Comparison of ENCODE assay signal across 16 mouse cellular contexts in the genomic region with DNA sequence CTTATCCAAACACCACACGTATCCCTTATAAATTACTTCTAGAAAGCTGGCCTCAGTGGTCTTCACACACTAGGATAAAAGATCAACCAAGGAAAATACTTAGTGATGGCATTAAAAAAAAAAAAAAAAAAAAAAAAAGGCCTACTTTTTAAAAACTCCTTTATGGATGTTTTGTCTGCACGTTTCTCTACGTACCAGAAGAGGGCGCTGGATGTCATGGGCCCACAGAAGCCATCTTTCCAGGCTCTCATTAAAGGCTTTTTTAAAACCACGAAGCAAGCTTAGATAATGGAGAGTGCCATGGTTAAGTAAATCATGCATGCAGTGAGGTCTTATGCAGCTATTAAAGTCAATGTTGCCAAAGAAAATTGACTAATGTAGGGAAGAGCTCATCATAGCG. TPM values are rescaled to one million over a fixed set of nuclear protein-coding genes. Genes with fewer than 3 reads are reported as not detected.
DNase-seq lines count a peak whose midpoint lies in the region; ATAC-seq and TF ChIP-seq lines count a peak whose summit lies in the region.
"Had no signal": no experiment of that assay in that cellular context is flagged by ENCODE, and none has a peak within 500 bp of the region (broad histone marks: within the 10 kb centered on the region; RNA-seq: fewer than 3 reads in every experiment).

No protein-coding gene starts in this region.

- no peaks in the 10 kb centered on the region for H3K9me3 ChIP-seq in hindbrain, postnatal 0 days (ENCODE audit: low read length)
- H3K9me3 ChIP-seq in hindbrain, embryonic 13.5 days: no peaks in the 10 kb centered on the region
- H3K9me3 ChIP-seq in midbrain, postnatal 0 days (ENCODE audit: low read length): no peaks in the 10 kb centered on the region
- no peaks in the 10 kb centered on the region for H3K9me3 ChIP-seq in midbrain, embryonic 10.5 days (replicated peaks)
- H3K9me3 ChIP-seq: heart, embryonic 15.5 days; midbrain, embryonic 13.5 days; neural tube, embryonic 13.5 days had no signal

- H3K27ac ChIP-seq in hindbrain, postnatal 0 days: no peak overlapping the region
- no peak overlapping the region for H3K27ac ChIP-seq in hindbrain, embryonic 13.5 days
- no peak overlapping the region for H3K27ac ChIP-seq in midbrain, postnatal 0 days (ENCODE audit: low read depth, low read length)
- no peak overlapping the region for H3K27ac ChIP-seq in midbrain, embryonic 10.5 days (replicated peaks)
- H3K27ac ChIP-seq in bone marrow, adult 2 months (ENCODE audit: control insufficient read depth, insufficient read depth, low read depth, low read length, poor library complexity): no peak overlapping the region
- H3K27ac ChIP-seq: heart, embryonic 15.5 days; midbrain, embryonic 13.5 days; neural tube, embryonic 13.5 days had no signal

- TF ChIP-seq POLR2A in bone marrow, adult 2 months (IDR thresholded peaks at IDR 0.05; ENCODE audit: borderline replicate concordance, control insufficient read depth, low read depth, low read length): no peak

- no peak overlapping the region for H3K4me2 ChIP-seq in hindbrain, postnatal 0 days (ENCODE audit: low read depth, low read length)
- H3K4me2 ChIP-seq in hindbrain, embryonic 13.5 days: no peak overlapping the region
- no peak overlapping the region for H3K4me2 ChIP-seq in midbrain, postnatal 0 days (ENCODE audit: low read depth, low read length, poor library complexity, severe bottlenecking)
- H3K4me2 ChIP-seq: heart, embryonic 15.5 days; midbrain, embryonic 13.5 days; neural tube, embryonic 13.5 days had no signal

- no peak overlapping the region for H3K4me3 ChIP-seq in hindbrain, postnatal 0 days (ENCODE audit: low read length)
- no peak overlapping the region for H3K4me3 ChIP-seq in hindbrain, embryonic 13.5 days
- no peak overlapping the region for H3K4me3 ChIP-seq in midbrain, postnatal 0 days (ENCODE audit: low read depth, low read length)
- H3K4me3 ChIP-seq in midbrain, embryonic 10.5 days: no peak overlapping the region
- no peak overlapping the region for H3K4me3 ChIP-seq in bone marrow, adult 2 months (replicated peaks; ENCODE audit: control insufficient read depth, low read depth, low read length)
- H3K4me3 ChIP-seq: heart, embryonic 15.5 days; midbrain, embryonic 13.5 days; neural tube, embryonic 13.5 days had no signal

- DNase-seq in hindbrain, postnatal 0 days (ENCODE audit: low spot score): peak; percentile 50
- DNase-seq in midbrain, postnatal 0 days (ENCODE audit: low spot score): peak; percentile 27
- no peak for DNase-seq in midbrain, embryonic 10.5 days (ENCODE audit: low spot score)
- DNase-seq in yolk sac, embryonic 10.5 days (ENCODE audit: low spot score): no peak
- no peak for DNase-seq in layer of hippocampus, postnatal 10 days (ENCODE audit: low spot score in 2 of 2)
- DNase-seq: adrenal gland, adult 2 months; gastrocnemius, postnatal 36 days; lung, adult 2 months; right cerebral cortex, adult 18-20 months; thymus, postnatal 14 days had no signal

- no peaks in the 10 kb centered on the region for H3K27me3 ChIP-seq in hindbrain, postnatal 0 days (ENCODE audit: insufficient read depth, low read length)
- H3K27me3 ChIP-seq in hindbrain, embryonic 13.5 days: no peaks in the 10 kb centered on the region
- H3K27me3 ChIP-seq in midbrain, postnatal 0 days (ENCODE audit: insufficient read depth, low read length): no peaks in the 10 kb centered on the region
- no peaks in the 10 kb centered on the region for H3K27me3 ChIP-seq in midbrain, embryonic 10.5 days (ENCODE audit: low read depth, poor library complexity, severe bottlenecking)
- H3K27me3 ChIP-seq: heart, embryonic 15.5 days; midbrain, embryonic 13.5 days; neural tube, embryonic 13.5 days had no signal

- no peak for ATAC-seq in hindbrain, postnatal 0 days
- ATAC-seq in hindbrain, embryonic 13.5 days (ENCODE audit: low FRiP score): no peak
- no peak for ATAC-seq in midbrain, postnatal 0 days (ENCODE audit: low FRiP score)
- no peak for ATAC-seq in inflammation-experienced regulatory T-cells, adult 6 months
- ATAC-seq: midbrain, embryonic 13.5 days had no signal

- H3K36me3 ChIP-seq in hindbrain, postnatal 0 days (ENCODE audit: insufficient read depth, low read length): no peaks in the 10 kb centered on the region
- H3K36me3 ChIP-seq in hindbrain, embryonic 13.5 days: no peaks in the 10 kb centered on the region
- no peaks in the 10 kb centered on the region for H3K36me3 ChIP-seq in midbrain, postnatal 0 days (ENCODE audit: insufficient read depth, low read length)
- H3K36me3 ChIP-seq in midbrain, embryonic 10.5 days: no peaks in the 10 kb centered on the region
- H3K36me3 ChIP-seq: heart, embryonic 15.5 days; midbrain, embryonic 13.5 days; neural tube, embryonic 13.5 days had no signal

- H3K4me1 ChIP-seq in hindbrain, postnatal 0 days (ENCODE audit: insufficient read depth, low read length): no peaks in the 10 kb centered on the region
- H3K4me1 ChIP-seq in hindbrain, embryonic 13.5 days (replicated peaks): peaks cover 19% of the 10 kb centered on the region
- 0 out of 2 replicates have a peak, but pooled peaks cover 3% of the 10 kb centered on the region for H3K4me1 ChIP-seq in midbrain, postnatal 0 days (ENCODE audit: insufficient read depth, low read length)
- peaks cover 23% of the 10 kb centered on the region for H3K4me1 ChIP-seq in midbrain, embryonic 10.5 days
- H3K4me1 ChIP-seq in bone marrow, adult 2 months (ENCODE audit: control insufficient read depth, insufficient read depth, low read length): no peaks in the 10 kb centered on the region; the same call in 1 of the 2 replicates

- no peak overlapping the region for H3K9ac ChIP-seq in hindbrain, postnatal 0 days (replicated peaks; ENCODE audit: low read length)
- no peak overlapping the region for H3K9ac ChIP-seq in hindbrain, embryonic 13.5 days
- H3K9ac ChIP-seq in midbrain, postnatal 0 days (replicated peaks; ENCODE audit: low read length, poor library complexity, severe bottlenecking): no peak overlapping the region
- H3K9ac ChIP-seq: heart, embryonic 15.5 days; midbrain, embryonic 13.5 days; neural tube, embryonic 13.5 days had no signal

- TF ChIP-seq CTCF in hindbrain, postnatal 0 days (IDR thresholded peaks at IDR 0.05; ENCODE audit: low read depth): peak; percentile 61
- peak; percentile 65 for TF ChIP-seq CTCF in midbrain, postnatal 0 days (IDR thresholded peaks at IDR 0.05)
- TF ChIP-seq CTCF in bone marrow, adult 2 months (IDR thresholded peaks at IDR 0.05; ENCODE audit: control insufficient read depth, insufficient read depth, low read length): 0 out of 2 replicates have a peak, but pooled peaks have one; percentile 20

- 26% methylated on average over 6 of the region's 6 CpGs for WGBS in hindbrain, postnatal 0 days
- WGBS in hindbrain, embryonic 13.5 days: 29% methylated on average over 6 of the region's 6 CpGs
- 24% methylated on average over 6 of the region's 6 CpGs for WGBS in midbrain, postnatal 0 days
- WGBS in midbrain, embryonic 10.5 days: 29% methylated on average over 6 of the region's 6 CpGs
- 47% methylated on average over 6 of the region's 6 CpGs for WGBS in bone marrow, adult 2 months

RNA-seq across cellular contexts. Expression of a gene that starts 6.3 kb away (rescaled TPM):
- 62.4 and 63.7 TPM in 2 replicates for total RNA-seq in hindbrain, postnatal 0 days (2014; rRNA removed)
- polyA plus RNA-seq in hindbrain, postnatal 0 days (2015; fragmentation: Nextera tagmentation; extraction: Ambion mirVana): 76.1 and 76.2 TPM in 2 replicates
- polyA plus RNA-seq in hindbrain, embryonic 13.5 days (2015; fragmentation: Nextera tagmentation; extraction: Ambion mirVana): 91.1 and 92.8 TPM in 2 replicates
- 79.6 and 92.9 TPM in 2 replicates for total RNA-seq in midbrain, postnatal 0 days (2014; rRNA removed)
- polyA plus RNA-seq in midbrain, postnatal 0 days (2015; fragmentation: Nextera tagmentation; extraction: Ambion mirVana): 83.4 and 85.2 TPM in 2 replicates
- polyA plus RNA-seq in midbrain, embryonic 10.5 days (2016; fragmentation: Nextera tagmentation; extraction: Ambion mirVana): 148 and 155 TPM in 2 replicates
- 15.6 and 49.1 TPM in 2 replicates for polyA plus RNA-seq in bone marrow, adult 2 months (2011; ENCODE audit: insufficient read depth, insufficient read length, low replicate concordance, missing spikeins)
- 10 to 100 TPM; 82.2 to 91.8 TPM for total RNA-seq in layer of hippocampus, postnatal 10 days (2021)
- 10 to 100 TPM; 27.9 to 47.0 (median 36.6) TPM for polyA plus RNA-seq in inflammation-experienced regulatory T-cells, adult 6 months (2017; shearing (Covaris generic))

RNA-seq across cellular contexts. Expression of a gene that starts 30.8 kb away (rescaled TPM):
- 19.1 and 28.9 TPM in 2 replicates for total RNA-seq in hindbrain, postnatal 0 days (2014; rRNA removed)
- polyA plus RNA-seq in hindbrain, postnatal 0 days (2015; fragmentation: Nextera tagmentation; extraction: Ambion mirVana): 21.2 and 23.8 TPM in 2 replicates
- 19.8 and 21.3 TPM in 2 replicates for polyA plus RNA-seq in hindbrain, embryonic 13.5 days (2015; fragmentation: Nextera tagmentation; extraction: Ambion mirVana)
- total RNA-seq in midbrain, postnatal 0 days (2014; rRNA removed): 13.3 and 13.7 TPM in 2 replicates
- polyA plus RNA-seq in midbrain, postnatal 0 days (2015; fragmentation: Nextera tagmentation; extraction: Ambion mirVana): 13.2 and 14.3 TPM in 2 replicates
- polyA plus RNA-seq in midbrain, embryonic 10.5 days (2016; fragmentation: Nextera tagmentation; extraction: Ambion mirVana): 48.0 and 53.8 TPM in 2 replicates
- polyA plus RNA-seq in bone marrow, adult 2 months (2011; ENCODE audit: insufficient read depth, insufficient read length, low replicate concordance, missing spikeins): 32.6 and 33.5 TPM in 2 replicates
- total RNA-seq in layer of hippocampus, postnatal 10 days (2021): 1 to 10 TPM; 4.7 to 6.7 TPM
- polyA plus RNA-seq in inflammation-experienced regulatory T-cells, adult 6 months (2017; shearing (Covaris generic)): 10 to 100 TPM; 24.6 to 39.7 (median 31.6) TPM

RNA-seq across cellular contexts. Expression of a gene that starts 47.7 kb away (rescaled TPM):
- total RNA-seq in hindbrain, postnatal 0 days (2014; rRNA removed): 28.1 and 32.8 TPM in 2 replicates
- polyA plus RNA-seq in hindbrain, postnatal 0 days (2015; fragmentation: Nextera tagmentation; extraction: Ambion mirVana): 25.2 and 25.3 TPM in 2 replicates
- polyA plus RNA-seq in hindbrain, embryonic 13.5 days (2015; fragmentation: Nextera tagmentation; extraction: Ambion mirVana): 48.0 and 48.8 TPM in 2 replicates
- total RNA-seq in midbrain, postnatal 0 days (2014; rRNA removed): 35.6 and 47.4 TPM in 2 replicates
- polyA plus RNA-seq in midbrain, postnatal 0 days (2015; fragmentation: Nextera tagmentation; extraction: Ambion mirVana): 33.0 and 34.0 TPM in 2 replicates
- 18.6 and 29.8 TPM in 2 replicates for polyA plus RNA-seq in midbrain, embryonic 10.5 days (2016; fragmentation: Nextera tagmentation; extraction: Ambion mirVana)
- 0.80 TPM in 1 of 2 replicates, not detected in the other for polyA plus RNA-seq in bone marrow, adult 2 months (2011; ENCODE audit: insufficient read depth, insufficient read length, low replicate concordance, missing spikeins)
- 10 to 100 TPM; 26.9 to 31.5 TPM for total RNA-seq in layer of hippocampus, postnatal 10 days (2021)
- polyA plus RNA-seq in inflammation-experienced regulatory T-cells, adult 6 months (2017; shearing (Covaris generic)): under 1 TPM; 0.50 to 0.58 (median 0.57) TPM
- total RNA-seq: gastrocnemius, postnatal 36 days had no signal

RNA-seq across cellular contexts. Expression of a gene that starts 53.8 kb away (rescaled TPM):
- 9.8 and 11.2 TPM in 2 replicates for total RNA-seq in hindbrain, postnatal 0 days (2014; rRNA removed)
- polyA plus RNA-seq in hindbrain, postnatal 0 days (2015; fragmentation: Nextera tagmentation; extraction: Ambion mirVana): 5.7 and 6.1 TPM in 2 replicates
- 9.8 and 10.0 TPM in 2 replicates for polyA plus RNA-seq in hindbrain, embryonic 13.5 days (2015; fragmentation: Nextera tagmentation; extraction: Ambion mirVana)
- total RNA-seq in midbrain, postnatal 0 days (2014; rRNA removed): 8.1 and 8.2 TPM in 2 replicates
- polyA plus RNA-seq in midbrain, postnatal 0 days (2015; fragmentation: Nextera tagmentation; extraction: Ambion mirVana): 3.5 and 3.9 TPM in 2 replicates
- polyA plus RNA-seq in midbrain, embryonic 10.5 days (2016; fragmentation: Nextera tagmentation; extraction: Ambion mirVana): 66.6 and 88.8 TPM in 2 replicates
- polyA plus RNA-seq in bone marrow, adult 2 months (2011; ENCODE audit: insufficient read depth, insufficient read length, low replicate concordance, missing spikeins): 5.1 TPM in 1 of 2 replicates, not detected in the other
- total RNA-seq in layer of hippocampus, postnatal 10 days (2021): 1 to 10 TPM; 3.8 to 4.3 TPM
- polyA plus RNA-seq in inflammation-experienced regulatory T-cells, adult 6 months (2017; shearing (Covaris generic)): under 1 TPM; 0.10 to 0.25 (median 0.15) TPM

RNA-seq across cellular contexts. Expression of a gene that starts 59.7 kb away (rescaled TPM):
- 57.7 and 62.5 TPM in 2 replicates for total RNA-seq in hindbrain, postnatal 0 days (2014; rRNA removed)
- polyA plus RNA-seq in hindbrain, postnatal 0 days (2015; fragmentation: Nextera tagmentation; extraction: Ambion mirVana): 36.0 and 38.8 TPM in 2 replicates
- 29.9 and 32.0 TPM in 2 replicates for polyA plus RNA-seq in hindbrain, embryonic 13.5 days (2015; fragmentation: Nextera tagmentation; extraction: Ambion mirVana)
- total RNA-seq in midbrain, postnatal 0 days (2014; rRNA removed): 40.2 and 42.1 TPM in 2 replicates
- 29.7 and 31.9 TPM in 2 replicates for polyA plus RNA-seq in midbrain, postnatal 0 days (2015; fragmentation: Nextera tagmentation; extraction: Ambion mirVana)
- 25.1 and 26.0 TPM in 2 replicates for polyA plus RNA-seq in midbrain, embryonic 10.5 days (2016; fragmentation: Nextera tagmentation; extraction: Ambion mirVana)
- 21.5 and 29.0 TPM in 2 replicates for polyA plus RNA-seq in bone marrow, adult 2 months (2011; ENCODE audit: insufficient read depth, insufficient read length, low replicate concordance, missing spikeins)
- total RNA-seq in layer of hippocampus, postnatal 10 days (2021): 10 to 100 TPM; 40.3 to 42.2 TPM
- polyA plus RNA-seq in inflammation-experienced regulatory T-cells, adult 6 months (2017; shearing (Covaris generic)): 10 to 100 TPM; 52.5 to 66.4 (median 63.3) TPM

Comparison
In these comparisons a context has a peak if more than half of its experiments do, and no peak if none do; other contexts are left out.
1. DNase-seq: peak in hindbrain, postnatal 0 days (single experiment) and midbrain, postnatal 0 days (single experiment); none in midbrain, embryonic 10.5 days (single experiment), yolk sac, embryonic 10.5 days (single experiment) and layer of hippocampus, postnatal 10 days (0 of 2).
2. RNA of a gene that starts 47.7 kb away (polyA plus RNA-seq): 48.0 to 48.8 TPM in hindbrain, embryonic 13.5 days, 33.0 to 34.0 TPM in midbrain, postnatal 0 days, 25.2 to 25.3 TPM in hindbrain, postnatal 0 days and 18.6 to 29.8 TPM in midbrain, embryonic 10.5 days; 0.80 TPM in bone marrow, adult 2 months and 0.50 to 0.58 TPM in inflammation-experienced regulatory T-cells, adult 6 months; every median in the first group is over 10 times any median in the second.
3. Peak in every context shown above with its lines, with median percentiles within 50 percentile points of each other: CTCF ChIP-seq.